Mouse (Mus musculus) yolk sac, embryonic 10.5 days (tissue): ENCODE data around the gene Ccdc174.

Experiments used
- DNase-seq: peaks from one replicate; pipeline ENCODE4 v3.0.0-alpha.2; 2017; ENCODE audit warnings: low spot score

Gene Ccdc174

DNA sequence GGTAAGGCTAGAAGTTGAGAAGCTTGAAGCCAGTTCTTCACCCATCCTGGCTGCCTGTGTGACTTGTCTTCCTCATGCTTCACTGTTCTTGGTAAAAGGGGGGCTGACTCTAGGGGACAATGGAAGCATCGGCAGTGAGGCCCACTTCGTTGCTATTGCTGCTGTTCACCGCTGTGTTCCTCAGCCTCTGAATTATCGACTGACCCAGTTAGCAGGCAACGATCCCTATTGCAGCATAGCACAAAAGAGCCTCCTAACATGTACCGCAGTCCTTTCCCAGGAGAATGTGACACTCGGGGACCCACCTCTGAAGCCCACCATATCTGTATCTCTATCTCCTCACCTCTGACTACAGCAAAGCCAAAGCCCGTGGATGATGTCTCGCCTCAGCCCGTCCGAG lies 39.9 kb downstream of the Ccdc174 start:
- DNase-seq: no peak

DNA sequence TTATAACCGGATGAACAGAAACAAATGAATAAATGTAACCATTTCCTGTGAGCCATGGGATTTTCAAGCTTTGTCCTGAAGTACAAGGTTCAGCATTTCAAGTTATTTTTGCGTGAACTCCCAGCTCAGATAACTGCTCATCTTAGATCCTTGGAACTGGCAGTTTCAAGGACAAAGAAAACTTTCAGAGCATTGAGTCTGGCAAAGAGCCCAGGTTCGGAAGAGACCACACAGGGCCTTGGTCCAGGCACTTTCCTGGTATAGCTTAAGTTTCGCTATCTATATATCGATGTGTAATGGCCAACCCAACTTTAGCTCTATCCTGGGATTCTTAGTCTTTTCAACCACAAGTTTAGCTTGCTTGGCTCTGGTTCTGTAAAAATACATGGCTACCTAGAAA lies 53.4 kb downstream of the Ccdc174 start:
- no peak for DNase-seq

DNA sequence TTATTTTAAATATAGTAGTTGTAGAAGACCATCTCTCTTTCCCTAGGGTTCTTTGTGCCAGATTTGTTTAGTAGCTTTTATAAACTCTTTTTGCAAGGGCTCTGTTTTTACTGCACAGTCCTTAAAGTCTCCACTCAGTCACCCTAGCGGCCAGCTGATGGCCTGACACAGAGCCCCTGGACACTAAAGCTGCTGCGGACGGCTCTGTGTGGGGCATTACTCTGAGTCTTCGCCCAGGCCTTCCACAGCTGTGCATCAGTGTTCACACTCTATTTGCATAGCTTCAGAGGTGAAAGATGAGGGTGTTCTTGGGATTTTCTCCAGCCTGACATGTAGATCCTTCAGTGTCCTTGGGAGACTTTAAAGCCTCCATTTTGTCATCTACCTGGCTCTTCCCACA lies 60.6 kb downstream of the Ccdc174 start:
- DNase-seq: no peak

DNA sequence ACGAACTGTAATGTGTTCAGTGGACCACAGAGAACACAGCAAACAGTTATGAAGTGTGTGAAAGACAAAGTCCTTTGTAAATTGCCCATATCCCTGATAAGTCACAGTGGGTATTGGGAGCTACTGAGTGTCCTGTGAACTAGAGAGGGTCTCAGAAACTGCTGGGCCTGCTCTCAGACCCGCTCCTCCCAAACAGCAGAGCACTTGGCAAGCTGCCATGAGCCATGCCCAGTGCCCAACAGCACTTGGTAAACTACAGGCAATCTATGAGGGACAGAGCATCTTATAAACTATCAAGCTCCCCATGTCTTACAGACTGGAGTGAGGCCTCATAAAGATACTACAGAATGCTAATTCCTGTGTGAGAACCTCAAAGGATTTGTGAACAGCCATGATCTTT lies 70.6 kb downstream of the Ccdc174 start:
- no peak for DNase-seq
